Mouse (Mus musculus): Measurements from ENCODE around the gene Tas2r105.

- no peak for TF ChIP-seq CTCF (IDR thresholded peaks at IDR 0.05; ENCODE audit: extremely low read depth, insufficient read depth, low read length)
- TF ChIP-seq POLR2A (IDR thresholded peaks at IDR 0.05; ENCODE audit: extremely low read depth, insufficient read depth, low read length): no peak
Observed at GRCm38 (mm10) chr6:131687395-131687794, at the start of gene Tas2r105.

All from cortical plate, adult 2 months (tissue).